Mouse (Mus musculus) ES-E14 (cell line): ENCODE measurements at regions not wholly inside any gene's neighbourhood (a gene's known extent, or its start where the extent isn't known, plus 50 kb on each side); places are given as distances from the start of the nearest gene placed in this dataset.

Source experiments
- MAFK ChIP-seq: IDR thresholded peaks from 2 replicates; pipeline ENCODE4 v1.6.1; 2014; ENCODE audit warnings: mild to moderate bottlenecking, low read depth, low read length, inconsistent platforms; ENCODE audit not compliant: insufficient read depth
- ZC3H11A ChIP-seq: IDR thresholded peaks from 2 replicates; pipeline ENCODE4 v1.6.1; 2012; ENCODE audit warnings: low read depth, mild to moderate bottlenecking, inconsistent platforms, low read length, borderline replicate concordance
- ZNF384 ChIP-seq: IDR thresholded peaks from 2 replicates; pipeline ENCODE4 v1.6.1; 2012; ENCODE audit warnings: low read depth, low read length, inconsistent platforms

DNA sequence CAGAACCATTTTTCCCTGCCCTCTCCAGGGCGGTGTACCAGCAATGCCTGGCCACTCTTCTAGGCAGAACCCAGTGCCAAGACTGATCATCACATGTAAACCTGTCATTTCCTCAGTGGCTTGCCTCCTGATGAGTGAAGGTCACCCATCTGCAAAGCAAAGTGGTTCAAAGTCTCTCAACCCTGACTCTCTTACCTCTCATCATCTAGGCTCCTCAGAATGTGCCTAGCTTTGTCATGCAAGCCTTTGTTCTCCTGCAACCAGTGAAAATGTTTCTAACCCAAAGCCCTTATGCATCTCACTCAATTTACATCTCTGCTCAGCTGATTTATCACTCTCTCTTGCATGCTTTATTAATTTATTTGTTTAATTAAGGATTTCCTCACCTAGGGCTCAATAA is 445.5 kb downstream of the Anxa1 start:
- TF ChIP-seq MAFK (no peak), ZC3H11A (no peak), ZNF384 (no peak)
